Mouse (Mus musculus) c-Kit-negative CD71-positive TER-119-positive erythroid progenitor cells, embryonic 14.5 days (primary cell): ENCODE data around the gene Mgat1.
A peak's percentile ranks its signal among the peaks of the same experiment; 100 is the strongest.
"Not testable (repeated sequence)": the region's sequence is repeated elsewhere in the genome, so short reads cannot be mapped to it uniquely, and the experiment has no call there.

Experiments used
- DNase-seq: peaks from one replicate; pipeline ENCODE4 v3.0.0-alpha.2; 2013; ENCODE audit warnings: low read depth, low spot score

The Mgat1 gene

GRCm38 (mm10) chr11:49263149-49263548 lies 19.2 kb downstream of the Mgat1 start:
- DNase-seq: no peak

- no peak for DNase-seq
Observed at GRCm38 (mm10) chr11:49264081-49264480, 20.1 kb downstream of the Mgat1 start.

- DNase-seq: no peak
Observed at GRCm38 (mm10) chr11:49264622-49265021, 20.6 kb downstream of the Mgat1 start.

GRCm38 (mm10) chr11:49265101-49265500 lies 21.1 kb downstream of the Mgat1 start:
- DNase-seq: no peak

GRCm38 (mm10) chr11:49266671-49267070 lies 22.7 kb downstream of the Mgat1 start:
- no peak for DNase-seq

GRCm38 (mm10) chr11:49267316-49267715 lies 23.3 kb downstream of the Mgat1 start:
- DNase-seq: no peak

- DNase-seq: no peak
Observed at GRCm38 (mm10) chr11:49267970-49268579, 24.1 kb downstream of the Mgat1 start.

GRCm38 (mm10) chr11:49269761-49270160 lies 25.8 kb downstream of the Mgat1 start:
- DNase-seq: no peak

- DNase-seq: no peak
Observed at GRCm38 (mm10) chr11:49270368-49270767, 26.4 kb downstream of the Mgat1 start.

- DNase-seq: peak; percentile 47
Observed at GRCm38 (mm10) chr11:49271334-49271733, 27.3 kb downstream of the Mgat1 start.

GRCm38 (mm10) chr11:49273834-49274519 lies 30.0 kb downstream of the Mgat1 start:
- no peak for DNase-seq

- no peak for DNase-seq
Observed at GRCm38 (mm10) chr11:49278222-49278621, 34.2 kb downstream of the Mgat1 start, which contains the start of gene Olfr1393. TSS of gene Olfr1393 (plus strand) at chr11:49278304.

GRCm38 (mm10) chr11:49284982-49285381 lies 41.0 kb downstream of the Mgat1 start, which contains the start of gene Olfr1392:
TSS of gene Olfr1392 (plus strand) at chr11:49285282.
- not testable (repeated sequence) for DNase-seq

GRCm38 (mm10) chr11:49287251-49287650 lies 43.3 kb downstream of the Mgat1 start:
- DNase-seq: no peak

- no peak for DNase-seq
Observed at GRCm38 (mm10) chr11:49292777-49293176, 48.8 kb downstream of the Mgat1 start.

GRCm38 (mm10) chr11:49304441-49304840 lies 60.5 kb downstream of the Mgat1 start, which contains the start of gene Olfr10:
TSS of gene Olfr10 (plus strand) at chr11:49304741.
- DNase-seq: no peak

- not testable (repeated sequence) for DNase-seq
Observed at GRCm38 (mm10) chr11:49308547-49308946, 64.6 kb downstream of the Mgat1 start.
